Mouse (Mus musculus): ENCODE measurements at regions not wholly inside any gene's neighbourhood (a gene's known extent, or its start where the extent isn't known, plus 50 kb on each side); places are given as distances from the start of the nearest gene placed in this dataset.
A peak's percentile ranks its signal among the peaks of the same experiment; 100 is the strongest.

- Histone ChIP-seq H3K4me1 (ENCODE audit: control insufficient read depth, insufficient read depth, low read length) (no peaks in the 10 kb centered on the region), H3K27ac (ENCODE audit: insufficient read depth, low read length) (no peak overlapping the region), H3K27me3 (ENCODE audit: control insufficient read depth, insufficient read depth, low read length) (no peaks in the 10 kb centered on the region), H3K4me3 (replicated peaks; ENCODE audit: insufficient read depth, low read depth, low read length) (no peak overlapping the region)
- peak; percentile 16 to 17 for DNase-seq
- TF ChIP-seq CTCF (IDR thresholded peaks at IDR 0.05; ENCODE audit: borderline replicate concordance, insufficient read depth, low read depth, low read length) (peak; percentile 54; the same call in 1 of the 2 replicates), POLR2A (IDR thresholded peaks at IDR 0.05; ENCODE audit: borderline replicate concordance, insufficient read depth, low read length) (no peak)
These were observed 51.1 kb upstream of the Gm815 start for GRCm38 (mm10) chr19:26834564-26834963.
